Mouse (Mus musculus) bone marrow, adult 2 months (tissue): ENCODE results near the gene Efcab10. TPM values are rescaled to one million over a fixed set of nuclear protein-coding genes. Genes with fewer than 3 reads are reported as not detected.

Experiments used
- H3K27ac ChIP-seq: fragments of 200-500 bp; 2 replicates; pipeline ENCODE4 v1.5.1; 2012; ENCODE audit warnings: low read depth, mild to moderate bottlenecking, control low read depth, inconsistent platforms, low read length; ENCODE audit not compliant: control insufficient read depth, poor library complexity, insufficient read depth
- H3K4me1 ChIP-seq: fragments of 200-500 bp; 2 replicates; pipeline ENCODE4 v1.6.1; 2011; ENCODE audit warnings: low read length; ENCODE audit not compliant: control insufficient read depth, insufficient read depth
- H3K4me3 ChIP-seq: fragments of 200-500 bp; replicated peaks from 2 replicates; pipeline ENCODE3; 2011; ENCODE audit warnings: mild to moderate bottlenecking, low read depth, low read length, control low read depth; ENCODE audit not compliant: control insufficient read depth
- CTCF ChIP-seq: fragments of 200-500 bp; IDR thresholded peaks from 2 replicates; pipeline ENCODE4 v1.5.1; 2011; ENCODE audit warnings: low read length, control low read depth; ENCODE audit not compliant: control insufficient read depth, insufficient read depth
- POLR2A ChIP-seq: fragments of 200-500 bp; IDR thresholded peaks from 2 replicates; pipeline ENCODE4 v1.6.1; 2011; ENCODE audit warnings: low read depth, mild to moderate bottlenecking, control low read depth, low read length, borderline replicate concordance; ENCODE audit not compliant: control insufficient read depth
- WGBS: fragments of 180-500 bp; shearing (Covaris S2); methylation state at CpG from one replicate; pipeline ENCODE4 v1.1.7; 2018; 5-methylcytosine and 5-hydroxymethylcytosine counted together
- polyA plus RNA-seq: library from polyadenylated mRNA; stranded (reverse); fragments of >200 nt; gene quantifications from 2 replicates; pipeline ENCODE4 v1.2.4, GENCODE M21; 2011; ENCODE audit warnings: low replicate concordance; ENCODE audit not compliant: missing spikeins, insufficient read depth, insufficient read length

Efcab10 gene
- polyA plus RNA-seq, 1 experiment, result not detected

DNA sequence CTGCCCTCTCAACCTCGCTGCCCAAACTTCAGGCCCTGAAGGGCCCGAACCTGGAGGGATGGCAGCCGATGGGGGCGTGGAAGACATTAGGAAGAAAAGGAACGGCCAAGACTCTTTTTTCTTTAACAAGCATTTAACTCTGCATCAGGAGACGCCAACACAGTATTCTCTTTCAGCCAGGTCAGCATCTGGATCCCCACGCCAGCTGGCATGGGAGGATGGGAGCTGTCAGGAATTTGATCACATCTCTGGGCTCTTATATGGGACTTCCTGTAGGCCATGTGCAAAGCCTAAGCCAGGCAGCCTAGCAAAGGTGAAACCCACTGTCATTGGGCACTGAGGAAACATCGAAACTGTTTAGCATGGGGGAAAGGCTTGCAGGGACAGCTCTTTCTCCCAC, 30.1 kb upstream of the Efcab10 start:
- WGBS, result 92% methylated on average over 8 of the region's 8 CpGs
- TF ChIP-seq CTCF, result no peak
- no peak for TF ChIP-seq POLR2A
- Histone ChIP-seq H3K27ac (no peak overlapping the region), H3K4me3 (no peak overlapping the region), H3K4me1 (no peaks in the 10 kb centered on the region; the same call in none of the 2 replicates)

DNA sequence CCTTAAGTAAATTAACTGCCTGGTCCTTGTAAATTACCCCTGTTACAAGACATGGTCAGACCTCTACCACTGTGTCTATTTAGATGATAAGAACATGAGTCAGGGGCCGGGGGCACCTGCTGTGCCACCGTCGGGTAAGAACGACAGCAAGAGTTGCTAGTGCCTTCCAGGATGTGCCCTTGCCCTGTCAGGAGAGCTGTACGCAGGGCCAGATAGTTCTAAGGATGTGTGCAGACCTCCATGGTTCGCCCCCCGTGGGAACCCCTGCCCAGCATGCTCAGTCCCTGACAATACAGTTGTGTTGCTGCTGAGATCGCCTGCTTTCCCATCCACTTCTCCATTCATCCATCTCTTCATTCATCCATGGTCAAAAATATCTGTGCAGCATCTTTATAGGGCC, 29.5 kb upstream of the Efcab10 start:
- Histone ChIP-seq H3K4me1 (no peaks in the 10 kb centered on the region; the same call in none of the 2 replicates), H3K27ac (no peak overlapping the region), H3K4me3 (no peak overlapping the region)
- no peak for TF ChIP-seq POLR2A
- TF ChIP-seq CTCF, result no peak
- 95% methylated on average over 8 of the region's 8 CpGs for WGBS

DNA sequence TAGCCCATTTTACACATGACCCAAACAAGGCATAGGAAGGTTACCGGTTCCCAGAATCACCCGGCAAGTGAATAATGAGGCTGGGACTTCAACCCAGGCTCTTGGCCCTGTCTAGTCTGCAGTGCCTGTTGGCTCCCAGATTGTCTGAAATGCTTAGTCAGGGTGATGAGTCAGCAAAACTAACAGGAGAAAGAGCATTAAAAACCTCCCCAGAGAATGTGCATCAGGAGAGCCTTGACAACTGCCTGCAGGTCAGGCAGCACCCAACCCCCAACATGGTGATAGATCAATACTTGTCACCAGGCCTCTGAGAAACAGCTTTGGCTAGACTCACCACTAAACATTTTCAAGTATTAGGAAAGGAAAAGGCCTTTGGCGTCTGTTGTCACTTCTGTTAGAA, 25.1 kb upstream of the Efcab10 start:
- no peak overlapping the region for H3K4me3 ChIP-seq
- no peaks in the 10 kb centered on the region; the same call in none of the 2 replicates for H3K4me1 ChIP-seq
- TF ChIP-seq CTCF, result no peak
- no peak for TF ChIP-seq POLR2A
- H3K27ac ChIP-seq, result no peak overlapping the region
- 89% methylated on average over 3 of the region's 3 CpGs for WGBS

DNA sequence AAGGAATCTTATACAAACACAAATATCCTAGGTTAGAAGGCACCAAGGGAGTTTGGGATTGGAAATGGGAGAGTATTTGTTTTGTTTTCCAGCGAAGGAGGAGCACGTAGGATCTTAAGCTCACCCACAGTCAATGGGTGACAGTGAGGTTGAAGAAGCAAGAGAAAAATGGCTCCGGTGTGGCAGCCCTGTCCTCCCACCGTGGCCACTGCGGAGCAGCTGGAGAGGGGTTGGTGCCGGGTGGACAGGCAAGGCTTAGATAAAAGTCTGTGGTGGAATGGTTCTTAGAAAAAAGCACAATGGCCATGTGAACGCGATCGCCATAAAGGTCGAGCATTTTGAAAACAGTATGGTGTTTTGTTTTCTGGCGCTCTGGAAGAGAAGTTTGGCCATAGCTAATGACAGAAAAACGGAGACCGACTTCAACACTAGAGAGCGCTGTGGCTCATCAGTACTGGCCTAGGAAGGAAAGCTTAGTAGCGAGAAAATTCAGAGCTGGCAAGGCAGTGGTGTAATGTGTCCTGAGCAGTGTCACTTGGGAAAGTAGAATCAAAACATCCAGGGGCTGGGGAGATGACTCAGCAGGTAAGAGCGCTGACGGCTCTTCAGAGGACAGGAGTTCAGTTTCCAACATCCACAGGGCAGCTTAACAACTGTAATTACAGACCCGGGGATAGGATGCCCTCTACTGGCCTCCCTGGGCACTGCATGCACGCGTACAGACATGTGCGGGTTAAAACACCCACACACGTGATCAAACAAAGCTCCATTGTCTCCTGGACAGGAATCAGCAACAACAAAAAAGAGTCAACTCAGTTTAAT, 14.8 kb upstream of the Efcab10 start:
- Histone ChIP-seq H3K27ac (no peak overlapping the region), H3K4me1 (no peaks in the 10 kb centered on the region), H3K4me3 (peak overlapping the region; percentile 25)
- TF ChIP-seq POLR2A (no peak), CTCF (peak; percentile 81)
- 20% methylated on average over 22 of the region's 22 CpGs for WGBS

DNA sequence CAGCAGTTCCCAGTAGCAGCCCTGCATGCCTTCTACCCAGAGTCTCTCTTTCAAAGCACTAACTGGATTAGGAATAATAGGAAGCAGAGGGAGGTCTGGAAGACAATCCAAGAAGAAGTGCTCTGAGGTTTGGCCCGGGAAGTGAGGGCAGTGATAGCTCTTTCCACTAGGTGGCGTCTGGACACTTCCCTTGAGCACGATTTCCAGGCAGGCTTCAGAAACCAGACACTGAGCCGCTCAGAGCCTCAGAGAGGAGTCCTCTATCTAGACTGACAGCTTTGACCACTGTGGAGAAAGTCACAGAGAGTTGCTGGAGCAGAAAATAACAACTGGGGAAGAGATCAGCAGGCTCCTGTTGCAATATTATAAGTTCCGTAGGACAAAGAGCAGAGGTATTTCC, 5.8 kb upstream of the Efcab10 start:
- H3K4me3 ChIP-seq, result no peak overlapping the region
- TF ChIP-seq POLR2A (no peak), CTCF (peak; percentile 87)
- H3K4me1 ChIP-seq, result no peaks in the 10 kb centered on the region
- WGBS, result 18% methylated on average over 5 of the region's 5 CpGs
- no peak overlapping the region for H3K27ac ChIP-seq

DNA sequence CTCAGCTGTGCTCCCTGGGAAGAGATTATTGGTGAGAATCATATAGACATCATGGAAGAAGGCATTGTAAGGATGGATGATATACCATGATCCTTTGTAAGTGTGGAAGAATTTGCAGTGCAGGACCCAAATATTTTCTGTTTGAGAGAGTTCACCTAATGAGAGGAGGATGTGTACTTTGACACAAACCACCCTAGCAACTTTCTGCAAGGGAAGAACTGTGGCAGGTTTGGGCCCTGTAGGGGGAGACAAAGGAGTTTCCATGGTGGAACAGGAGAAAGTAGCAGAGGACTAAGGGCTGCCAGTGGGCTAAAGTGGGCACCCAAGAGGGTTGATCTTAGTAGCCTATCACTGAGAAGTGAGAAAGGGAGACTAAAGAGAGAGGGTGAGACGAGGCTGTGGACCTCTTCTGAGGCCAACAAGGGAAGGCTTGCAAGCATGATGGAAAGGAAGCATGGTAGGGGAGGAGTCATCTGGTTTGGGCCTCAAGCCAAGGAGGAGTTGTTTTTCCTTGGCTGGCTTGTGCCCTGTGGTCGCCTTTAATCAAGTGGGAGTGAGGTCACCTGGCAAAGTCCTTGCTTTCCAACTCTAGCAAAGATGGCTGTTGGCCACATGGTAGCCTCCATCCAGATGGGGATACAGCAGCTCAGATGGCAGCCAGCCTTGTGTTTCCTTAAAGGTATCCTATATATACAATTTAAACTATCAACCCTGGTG, 3.7 kb upstream of the Efcab10 start:
- TF ChIP-seq POLR2A (no peak), CTCF (no peak)
- 17% methylated on average over 2 of the region's 2 CpGs for WGBS
- H3K4me1 ChIP-seq, result no peaks in the 10 kb centered on the region
- no peak overlapping the region for H3K4me3 ChIP-seq
- H3K27ac ChIP-seq, result no peak overlapping the region

GRCm38 (mm10) chr12:33403265-33403693, 8.6 kb downstream of the Efcab10 start:
- TF ChIP-seq CTCF, result no peak
- no peak overlapping the region for H3K27ac ChIP-seq
- WGBS, result 8% methylated on average over 7 of the region's 7 CpGs

DNA sequence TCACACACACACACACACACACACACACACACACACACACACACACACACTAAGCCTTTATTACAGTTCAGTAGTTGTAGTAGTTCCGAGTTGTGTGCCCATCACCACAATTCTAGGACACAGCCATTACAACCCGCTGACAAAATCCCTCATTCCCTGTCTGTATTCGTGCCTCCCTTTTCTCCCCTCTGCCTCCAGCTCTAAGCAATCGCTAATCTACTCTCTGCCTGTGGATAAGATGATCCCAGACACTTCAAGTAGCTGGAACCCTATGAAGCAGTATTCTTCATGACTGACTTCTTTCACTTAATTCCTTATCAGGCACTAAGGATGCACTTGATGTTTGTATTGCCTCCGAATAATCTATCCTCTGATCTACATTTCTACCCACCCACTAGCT, 10.3 kb downstream of the Efcab10 start:
- Histone ChIP-seq H3K4me1 (no peaks in the 10 kb centered on the region), H3K27ac (no peak overlapping the region), H3K4me3 (no peak overlapping the region)
- TF ChIP-seq POLR2A, result no peak
- no peak for TF ChIP-seq CTCF
- WGBS, result 84% methylated on average over 5 of the region's 5 CpGs

More at GRCm38 (mm10) chr12:33403265-33403693, 8.6 kb downstream of the Efcab10 start:
- no peaks in the 10 kb centered on the region for H3K4me1 ChIP-seq
- H3K4me3 ChIP-seq, result no peak overlapping the region
